Mouse (Mus musculus): ENCODE data around the gene 1500011B03Rik. TPM values are rescaled to one million over a fixed set of nuclear protein-coding genes. Genes with fewer than 3 reads are reported as not detected.

Gene 1500011B03Rik
- polyA plus RNA-seq, 1 experiment from 2014 or later, result 91.9 TPM

DNA sequence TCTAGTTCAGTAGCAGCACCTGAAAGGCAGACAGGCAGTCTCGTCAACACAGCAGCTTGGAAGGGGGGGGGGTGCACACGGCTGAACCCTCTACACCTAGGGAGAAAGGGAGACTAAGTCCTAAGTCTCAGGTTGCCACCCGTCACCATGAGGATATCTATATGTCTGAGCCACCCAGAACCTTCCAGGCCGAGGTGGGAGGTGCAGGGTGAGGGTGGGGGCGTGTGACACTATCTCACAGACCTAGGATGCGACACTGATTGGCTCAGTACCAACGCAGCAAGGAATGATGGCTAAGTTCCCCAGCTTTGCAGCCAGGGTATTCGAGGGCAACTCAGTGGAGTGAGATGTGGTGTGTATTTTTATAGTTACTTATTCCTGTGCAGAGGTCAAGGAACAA lies 14.9 kb downstream of the 1500011B03Rik start:
- H3K4me3 ChIP-seq (replicated peaks), result no peak overlapping the region
- H3K4me1 ChIP-seq, result peaks cover 49% of the 10 kb centered on the region
- no peak for ATAC-seq (ENCODE audit: insufficient number of reproducible peaks, low FRiP score, low TSS enrichment, low read depth)
- 67% methylated on average over 8 of the region's 8 CpGs for WGBS
- H3K27me3 ChIP-seq, result no peaks in the 10 kb centered on the region
- H3K27ac ChIP-seq (replicated peaks), result no peak overlapping the region
- no peaks in the 10 kb centered on the region for H3K9me3 ChIP-seq (replicated peaks)
- H3K36me3 ChIP-seq, result peaks cover 48% of the 10 kb centered on the region
- H3K9ac ChIP-seq, result no peak overlapping the region
- no peak overlapping the region for H3K4me2 ChIP-seq (replicated peaks)

DNA sequence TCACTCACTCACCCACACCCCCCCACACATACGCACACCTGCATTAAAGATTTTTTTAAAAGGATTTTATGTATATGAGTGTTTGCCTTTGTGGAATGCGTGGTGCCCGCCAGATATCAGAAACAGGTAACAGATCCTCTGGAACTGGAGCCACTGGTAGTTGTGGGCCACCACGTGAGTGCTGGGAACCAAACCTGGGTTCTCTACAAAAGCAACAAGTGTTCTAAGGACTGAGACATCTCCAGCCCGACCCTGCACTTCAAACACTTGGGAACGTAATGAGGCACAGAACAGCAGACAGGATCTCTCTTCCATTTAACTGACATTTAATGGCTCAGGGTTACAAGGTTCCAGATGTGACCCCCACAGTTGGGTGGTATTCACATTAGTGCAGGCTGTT lies 15.4 kb downstream of the 1500011B03Rik start:
- Histone ChIP-seq H3K4me3 (replicated peaks) (no peak overlapping the region), H3K27me3 (no peaks in the 10 kb centered on the region), H3K27ac (replicated peaks) (no peak overlapping the region), H3K36me3 (peaks cover 53% of the 10 kb centered on the region), H3K4me1 (peaks cover 48% of the 10 kb centered on the region), H3K4me2 (replicated peaks) (no peak overlapping the region), H3K9me3 (replicated peaks) (no peaks in the 10 kb centered on the region), H3K9ac (no peak overlapping the region)
- 46% methylated on average over 6 of the region's 6 CpGs for WGBS
- ATAC-seq (ENCODE audit: insufficient number of reproducible peaks, low FRiP score, low TSS enrichment, low read depth), result no peak

DNA sequence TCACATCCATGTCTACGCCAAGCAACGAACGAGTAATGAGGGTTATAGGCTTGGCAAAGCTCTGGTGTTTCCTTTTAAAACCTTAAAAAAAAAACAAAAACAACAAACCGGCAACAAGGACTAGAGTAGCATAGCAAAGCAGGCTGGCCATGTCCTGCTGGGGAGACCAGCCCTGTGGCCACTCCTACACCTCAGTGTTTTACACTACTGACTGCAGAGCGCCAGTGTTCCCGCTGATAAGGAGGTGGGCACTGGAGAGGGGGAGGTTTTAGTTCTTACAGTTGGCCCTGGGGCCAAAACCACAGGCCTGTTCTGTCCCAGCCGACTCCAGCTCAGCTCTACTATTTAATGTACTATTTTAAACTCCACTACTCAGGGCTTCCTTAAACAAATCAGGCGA lies 15.8 kb downstream of the 1500011B03Rik start:
- H3K36me3 ChIP-seq, result peaks cover 57% of the 10 kb centered on the region
- peak overlapping the region; percentile 75 for H3K27ac ChIP-seq (replicated peaks)
- peaks cover 44% of the 10 kb centered on the region for H3K4me1 ChIP-seq
- 22% methylated on average over 8 of the region's 8 CpGs for WGBS
- H3K4me2 ChIP-seq (replicated peaks), result no peak overlapping the region
- no peaks in the 10 kb centered on the region for H3K27me3 ChIP-seq
- ATAC-seq (ENCODE audit: insufficient number of reproducible peaks, low FRiP score, low TSS enrichment, low read depth), result no peak
- H3K4me3 ChIP-seq (replicated peaks), result no peak overlapping the region
- no peaks in the 10 kb centered on the region for H3K9me3 ChIP-seq (replicated peaks)
- no peak overlapping the region for H3K9ac ChIP-seq

DNA sequence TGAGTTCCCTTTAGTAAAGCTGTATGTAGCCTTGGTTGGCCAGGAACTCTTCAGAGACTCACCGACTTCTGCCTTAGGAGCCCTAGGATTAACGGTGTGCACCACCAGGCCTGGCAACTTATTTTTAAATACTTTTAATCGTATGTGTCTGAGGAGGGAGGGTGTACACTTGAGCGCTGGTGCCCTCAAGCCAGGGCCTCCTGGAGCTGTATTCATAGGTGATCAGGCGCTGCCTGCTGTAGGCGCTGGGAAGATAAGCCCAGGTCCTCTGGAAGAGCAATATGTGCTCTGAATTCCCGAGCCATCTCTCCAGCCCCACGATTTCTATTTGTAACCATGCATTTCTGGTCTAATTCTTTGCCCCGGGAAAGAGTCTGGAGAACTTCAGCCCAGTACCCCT lies 16.2 kb downstream of the 1500011B03Rik start:
- no peak for ATAC-seq (ENCODE audit: insufficient number of reproducible peaks, low FRiP score, low TSS enrichment, low read depth)
- Histone ChIP-seq H3K27ac (replicated peaks) (peak overlapping the region; percentile 75), H3K36me3 (peaks cover 61% of the 10 kb centered on the region), H3K4me3 (replicated peaks) (no peak overlapping the region), H3K4me2 (replicated peaks) (no peak overlapping the region), H3K27me3 (no peaks in the 10 kb centered on the region), H3K9me3 (replicated peaks) (no peaks in the 10 kb centered on the region), H3K4me1 (peaks cover 41% of the 10 kb centered on the region), H3K9ac (no peak overlapping the region)
- 38% methylated on average over 9 of the region's 9 CpGs for WGBS

DNA sequence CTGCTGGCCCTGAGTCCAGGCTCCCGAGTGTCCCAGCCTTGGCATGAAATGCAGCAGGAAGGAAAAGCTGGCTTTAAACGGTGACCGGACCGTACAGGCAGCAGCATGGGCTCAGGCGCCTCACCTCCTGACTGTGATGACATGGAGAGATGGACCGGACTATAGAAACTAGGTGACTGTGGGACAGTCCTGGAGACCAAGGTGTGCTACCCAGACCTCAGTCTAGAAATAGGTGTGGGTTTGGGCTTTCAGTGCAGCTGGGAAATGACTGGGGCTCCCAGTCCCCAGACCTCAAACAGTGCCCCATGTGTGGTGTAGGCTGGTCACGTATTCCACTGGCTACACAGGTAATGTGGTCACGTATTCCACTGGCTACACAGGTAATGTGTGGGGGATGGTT lies 16.6 kb downstream of the 1500011B03Rik start:
- no peaks in the 10 kb centered on the region for H3K27me3 ChIP-seq
- peaks cover 65% of the 10 kb centered on the region for H3K36me3 ChIP-seq
- 79% methylated on average over 8 of the region's 8 CpGs for WGBS
- peaks cover 39% of the 10 kb centered on the region for H3K4me1 ChIP-seq
- peak overlapping the region; percentile 75 for H3K27ac ChIP-seq (replicated peaks)
- H3K4me2 ChIP-seq (replicated peaks), result no peak overlapping the region
- H3K9me3 ChIP-seq (replicated peaks), result no peaks in the 10 kb centered on the region
- H3K9ac ChIP-seq, result no peak overlapping the region
- ATAC-seq (ENCODE audit: insufficient number of reproducible peaks, low FRiP score, low TSS enrichment, low read depth), result no peak
- H3K4me3 ChIP-seq (replicated peaks), result no peak overlapping the region

DNA sequence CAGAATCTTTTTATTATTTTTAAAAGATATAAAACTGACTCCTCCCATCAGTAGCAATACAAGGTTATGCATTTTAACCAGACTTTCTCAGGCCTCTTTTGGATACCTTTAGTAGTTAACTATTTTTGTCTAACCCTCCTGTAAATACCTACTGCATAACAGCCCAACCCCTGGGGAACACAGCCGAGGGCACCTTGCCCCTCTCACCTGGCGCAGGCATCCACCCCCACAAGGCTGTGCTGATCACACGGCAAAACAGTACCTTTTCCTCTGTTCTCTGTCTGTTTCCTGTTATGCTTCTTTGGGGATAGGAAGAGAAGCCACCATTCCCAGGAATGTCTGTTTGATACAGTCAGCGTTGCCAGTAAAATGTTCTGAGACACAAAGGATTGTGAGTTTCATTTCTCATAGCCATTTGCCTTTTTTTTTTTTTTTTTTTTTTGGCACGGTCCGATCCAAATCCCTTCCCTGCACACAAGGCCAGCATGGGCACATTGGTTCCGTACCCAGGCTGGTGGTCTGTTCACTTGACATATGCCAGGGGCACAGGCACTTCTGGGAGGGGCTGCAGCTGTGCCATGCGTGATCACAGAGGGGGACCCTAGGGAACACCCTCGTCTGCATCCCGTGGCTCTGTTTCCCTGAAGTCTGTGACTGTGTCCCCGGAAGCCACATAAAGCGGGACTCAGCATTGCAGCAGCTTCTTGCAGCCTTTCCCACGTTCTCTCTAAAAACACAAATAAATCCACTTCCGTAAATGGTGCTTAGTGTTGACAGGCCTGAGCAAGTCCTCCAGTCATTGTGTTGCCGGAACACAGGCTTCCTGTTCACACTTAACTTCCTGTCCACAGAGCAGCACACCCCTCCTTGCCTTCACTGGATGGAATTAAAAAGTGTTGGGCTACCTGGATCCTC lies 17.6 kb downstream of the 1500011B03Rik start:
- H3K36me3 ChIP-seq, result peaks cover 64% of the 10 kb centered on the region
- no peak for ATAC-seq (ENCODE audit: insufficient number of reproducible peaks, low FRiP score, low TSS enrichment, low read depth)
- no peak overlapping the region for H3K4me3 ChIP-seq (replicated peaks)
- no peaks in the 10 kb centered on the region for H3K27me3 ChIP-seq
- H3K27ac ChIP-seq (replicated peaks), result peak overlapping the region; percentile 61
- H3K4me1 ChIP-seq, result peaks cover 39% of the 10 kb centered on the region
- no peaks in the 10 kb centered on the region for H3K9me3 ChIP-seq (replicated peaks)
- no peak overlapping the region for H3K9ac ChIP-seq
- 55% methylated on average over 15 of the region's 15 CpGs for WGBS
- no peak overlapping the region for H3K4me2 ChIP-seq (replicated peaks)

DNA sequence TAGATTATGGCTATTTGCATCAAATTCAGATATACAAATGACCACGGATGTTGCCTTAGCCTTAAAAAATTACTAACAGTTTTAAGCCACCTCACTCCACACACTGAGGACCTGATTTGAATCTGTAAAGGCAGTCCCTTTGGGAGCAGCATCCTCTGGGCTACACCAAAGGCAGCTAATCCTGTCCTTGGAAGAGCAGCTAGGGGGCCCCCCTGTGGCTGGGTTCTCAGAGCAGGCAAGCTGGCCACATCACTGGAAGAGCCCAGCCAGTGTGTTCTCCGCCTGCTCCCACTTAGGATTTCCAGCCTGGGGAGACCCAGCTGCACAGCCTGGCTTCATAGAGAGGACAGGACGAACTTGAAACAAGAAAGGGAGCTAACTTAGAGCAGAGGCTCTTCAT lies 18.3 kb downstream of the 1500011B03Rik start:
- Histone ChIP-seq H3K27me3 (no peaks in the 10 kb centered on the region), H3K9ac (no peak overlapping the region), H3K27ac (replicated peaks) (peak overlapping the region; percentile 22; the same call in 1 of the 2 replicates), H3K4me3 (replicated peaks) (no peak overlapping the region), H3K4me1 (peaks cover 39% of the 10 kb centered on the region), H3K9me3 (replicated peaks) (no peaks in the 10 kb centered on the region), H3K36me3 (peaks cover 67% of the 10 kb centered on the region), H3K4me2 (replicated peaks) (no peak overlapping the region)
- 32% methylated on average over 3 of the region's 3 CpGs for WGBS
- ATAC-seq (ENCODE audit: insufficient number of reproducible peaks, low FRiP score, low TSS enrichment, low read depth), result no peak

DNA sequence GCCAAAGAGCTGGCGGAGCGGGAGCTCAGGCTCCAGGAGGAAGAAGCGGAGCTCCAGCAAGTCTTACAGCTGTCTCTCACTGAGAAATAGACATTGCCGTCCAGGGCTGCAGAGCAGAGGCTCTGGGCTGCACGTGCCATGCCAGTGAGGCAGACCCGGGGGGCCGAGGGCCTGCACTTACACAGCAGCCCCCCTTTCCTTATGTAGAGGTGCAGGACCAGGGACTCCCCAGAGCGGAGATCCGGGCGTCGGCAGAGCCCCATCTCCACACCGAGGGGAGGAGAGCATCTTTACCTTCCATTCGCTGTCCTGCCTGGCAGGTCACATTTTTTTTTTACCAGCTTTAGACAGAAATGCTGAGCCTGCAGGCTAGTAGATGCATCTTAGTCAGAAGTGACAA lies 18.9 kb downstream of the 1500011B03Rik start:
- no peak for ATAC-seq (ENCODE audit: insufficient number of reproducible peaks, low FRiP score, low TSS enrichment, low read depth)
- H3K36me3 ChIP-seq, result peaks cover 74% of the 10 kb centered on the region
- 77% methylated on average over 13 of the region's 13 CpGs for WGBS
- no peak overlapping the region for H3K4me2 ChIP-seq (replicated peaks)
- H3K27me3 ChIP-seq, result no peaks in the 10 kb centered on the region
- H3K4me3 ChIP-seq (replicated peaks), result no peak overlapping the region
- H3K9ac ChIP-seq, result no peak overlapping the region
- H3K4me1 ChIP-seq, result peaks cover 39% of the 10 kb centered on the region
- no peaks in the 10 kb centered on the region for H3K9me3 ChIP-seq (replicated peaks)
- no peak overlapping the region for H3K27ac ChIP-seq (replicated peaks)

DNA sequence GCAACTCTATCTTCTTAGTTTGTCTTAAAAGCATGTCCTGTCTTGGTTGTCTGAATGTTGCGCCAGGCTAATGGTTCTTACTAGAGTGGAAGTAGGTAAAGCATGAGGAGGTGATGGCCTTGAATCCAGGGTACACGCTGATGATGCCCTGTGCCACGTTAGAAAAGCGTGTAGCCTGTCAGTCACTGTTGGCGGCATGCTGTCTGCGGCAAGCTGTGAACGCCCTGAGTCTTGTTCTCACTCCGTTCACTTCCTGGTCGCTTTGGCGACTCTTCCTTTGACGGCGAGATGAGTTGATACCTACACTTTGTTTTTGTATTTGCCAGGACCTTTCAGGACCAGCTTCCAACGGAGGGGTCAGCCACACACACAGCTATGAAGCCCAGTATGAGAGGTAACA lies 20.0 kb downstream of the 1500011B03Rik start:
- Histone ChIP-seq H3K9me3 (replicated peaks) (no peaks in the 10 kb centered on the region), H3K27me3 (no peaks in the 10 kb centered on the region), H3K27ac (replicated peaks) (no peak overlapping the region), H3K4me1 (peaks cover 32% of the 10 kb centered on the region), H3K36me3 (peaks cover 75% of the 10 kb centered on the region), H3K4me2 (replicated peaks) (no peak overlapping the region), H3K9ac (no peak overlapping the region), H3K4me3 (replicated peaks) (no peak overlapping the region)
- WGBS, result 87% methylated on average over 13 of the region's 13 CpGs
- no peak for ATAC-seq (ENCODE audit: insufficient number of reproducible peaks, low FRiP score, low TSS enrichment, low read depth)

DNA sequence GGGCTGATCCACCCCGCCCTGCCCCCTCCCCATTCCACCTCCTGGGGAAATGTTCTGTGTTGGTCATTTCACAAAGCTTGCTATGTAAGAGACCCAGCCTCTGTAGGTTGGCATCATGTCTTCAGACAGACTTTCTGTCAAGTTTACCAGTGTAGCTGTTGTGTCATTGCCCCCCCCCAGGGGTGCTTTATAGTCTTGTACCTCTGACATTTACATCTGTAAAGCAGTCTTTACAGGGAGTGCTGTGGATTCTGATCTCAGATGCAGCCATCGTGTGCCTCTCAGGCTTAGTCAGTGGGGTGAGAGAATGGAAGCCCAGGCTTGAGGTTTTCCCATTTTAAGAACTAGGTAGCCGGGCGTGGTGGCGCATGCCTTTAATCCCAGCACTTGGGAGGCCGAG lies 21.4 kb downstream of the 1500011B03Rik start:
- no peak overlapping the region for H3K4me2 ChIP-seq (replicated peaks)
- peaks cover 19% of the 10 kb centered on the region for H3K4me1 ChIP-seq
- ATAC-seq (ENCODE audit: insufficient number of reproducible peaks, low FRiP score, low TSS enrichment, low read depth), result no peak
- H3K36me3 ChIP-seq, result peaks cover 70% of the 10 kb centered on the region
- no peaks in the 10 kb centered on the region for H3K27me3 ChIP-seq
- WGBS, result 92% methylated on average over 6 of the region's 6 CpGs
- no peak overlapping the region for H3K4me3 ChIP-seq (replicated peaks)
- no peaks in the 10 kb centered on the region for H3K9me3 ChIP-seq (replicated peaks)
- H3K9ac ChIP-seq, result no peak overlapping the region
- H3K27ac ChIP-seq (replicated peaks), result no peak overlapping the region

DNA sequence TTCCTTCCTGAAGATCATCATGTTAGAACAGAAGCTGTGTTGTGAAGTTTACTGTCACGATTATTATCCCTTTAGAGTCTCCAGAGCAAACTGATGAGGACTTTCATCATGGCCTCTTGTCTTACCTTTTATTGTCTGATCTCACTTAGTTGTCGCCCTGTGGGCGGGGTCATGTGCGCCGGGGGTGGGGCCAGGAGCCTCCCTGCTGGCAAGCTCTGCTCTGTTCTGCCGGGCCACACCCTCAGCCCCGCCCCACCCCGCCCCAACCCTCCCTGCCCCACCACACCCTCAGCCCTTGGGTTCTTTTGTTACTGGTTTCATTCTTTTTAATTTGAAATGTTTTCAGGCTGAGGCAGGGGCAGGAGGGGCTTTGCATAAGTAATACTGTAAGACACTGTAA lies 22.2 kb downstream of the 1500011B03Rik start:
- H3K36me3 ChIP-seq, result peaks cover 69% of the 10 kb centered on the region
- H3K4me1 ChIP-seq, result peaks cover 18% of the 10 kb centered on the region
- H3K4me3 ChIP-seq (replicated peaks), result no peak overlapping the region
- H3K4me2 ChIP-seq (replicated peaks), result no peak overlapping the region
- ATAC-seq (ENCODE audit: insufficient number of reproducible peaks, low FRiP score, low TSS enrichment, low read depth), result no peak
- no peak overlapping the region for H3K9ac ChIP-seq
- H3K27ac ChIP-seq (replicated peaks), result no peak overlapping the region
- no peaks in the 10 kb centered on the region for H3K9me3 ChIP-seq (replicated peaks)
- no peaks in the 10 kb centered on the region for H3K27me3 ChIP-seq
- 27% methylated on average over 8 of the region's 8 CpGs for WGBS

DNA sequence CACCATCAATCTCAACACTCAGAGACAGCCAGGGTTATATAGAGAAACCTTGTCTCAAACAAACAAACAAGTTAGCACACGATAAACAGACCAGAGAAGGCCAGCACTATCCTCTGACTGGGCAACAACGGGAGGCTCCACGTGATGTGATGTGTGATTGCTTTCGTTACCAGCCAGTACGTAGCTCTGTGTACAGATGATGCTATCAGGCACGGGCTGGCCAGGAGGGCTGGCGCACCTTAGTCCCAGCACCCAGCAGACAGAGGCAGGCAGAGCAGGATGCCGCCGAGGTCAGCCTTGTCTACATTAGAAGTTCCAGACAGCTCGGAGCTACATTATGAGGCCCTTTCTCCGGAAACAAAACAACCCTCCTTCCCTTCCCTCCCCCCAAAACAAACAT lies 23.4 kb downstream of the 1500011B03Rik start:
- peaks cover 16% of the 10 kb centered on the region for H3K4me1 ChIP-seq
- H3K36me3 ChIP-seq, result peaks cover 60% of the 10 kb centered on the region
- no peak for ATAC-seq (ENCODE audit: insufficient number of reproducible peaks, low FRiP score, low TSS enrichment, low read depth)
- H3K27ac ChIP-seq (replicated peaks), result no peak overlapping the region
- H3K4me2 ChIP-seq (replicated peaks), result no peak overlapping the region
- no peaks in the 10 kb centered on the region for H3K27me3 ChIP-seq
- WGBS, result 80% methylated on average over 11 of the region's 11 CpGs
- H3K9me3 ChIP-seq (replicated peaks), result no peaks in the 10 kb centered on the region
- H3K9ac ChIP-seq, result no peak overlapping the region
- no peak overlapping the region for H3K4me3 ChIP-seq (replicated peaks)

All from embryonic facial prominence, embryonic 15.5 days (tissue).